Mouse (Mus musculus): ENCODE measurements around the gene Tssk3.
A peak's percentile ranks its signal among the peaks of the same experiment; 100 is the strongest.
"Not testable (repeated sequence)": the region's sequence is repeated elsewhere in the genome, so short reads cannot be mapped to it uniquely, and the experiment has no call there.

Gene Tssk3

DNA sequence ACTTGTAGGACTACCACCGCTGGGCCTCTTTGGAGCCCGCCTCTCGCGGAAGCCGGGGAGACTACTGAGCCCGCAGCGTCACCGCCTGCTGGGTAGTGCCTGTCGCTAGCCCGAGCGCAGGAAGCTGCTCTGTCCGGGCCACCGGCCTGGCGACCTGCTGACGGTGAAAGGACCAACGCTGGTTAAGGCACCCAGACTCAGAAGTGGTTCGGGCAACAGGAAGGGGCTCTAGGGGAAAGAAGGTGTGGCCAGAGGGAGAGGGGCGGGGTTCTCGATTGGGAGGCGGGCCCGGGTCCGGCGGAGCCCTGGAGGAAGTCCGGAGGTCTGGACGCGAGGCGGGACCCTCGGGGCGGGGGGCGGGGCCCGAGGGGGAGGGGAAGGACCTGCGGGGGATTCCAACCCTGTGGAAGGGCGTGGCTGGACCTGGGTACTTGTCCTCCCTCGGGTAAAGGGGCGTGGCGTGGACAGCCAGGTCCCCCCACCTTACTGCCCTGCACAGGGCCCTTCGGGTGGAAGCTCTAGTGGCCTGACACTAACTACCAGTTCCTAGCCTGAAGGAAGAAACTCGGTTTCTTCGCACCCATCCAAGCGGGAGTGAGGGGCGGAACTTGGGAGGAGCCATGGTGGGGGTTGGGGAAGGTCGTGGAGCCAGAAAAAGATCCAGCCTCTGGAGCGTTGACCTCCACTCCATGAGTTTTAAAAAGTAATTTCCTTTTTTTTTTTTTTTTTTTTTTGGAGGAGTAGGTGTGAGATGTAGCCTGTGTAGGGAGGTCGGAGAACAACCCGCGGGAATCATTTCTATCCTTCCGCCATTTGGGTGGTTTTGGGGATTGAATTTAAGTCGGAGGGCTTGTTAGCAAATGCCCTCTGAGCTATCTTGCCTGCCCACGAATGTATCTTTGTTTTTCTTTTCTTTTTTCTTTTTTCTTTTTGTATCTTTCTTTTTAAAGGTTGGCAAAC is 10.1 kb upstream of the Tssk3 start:
- DNase-seq (ENCODE audit: low spot score in 2 of 2): peak; percentile 87 to 92

DNA sequence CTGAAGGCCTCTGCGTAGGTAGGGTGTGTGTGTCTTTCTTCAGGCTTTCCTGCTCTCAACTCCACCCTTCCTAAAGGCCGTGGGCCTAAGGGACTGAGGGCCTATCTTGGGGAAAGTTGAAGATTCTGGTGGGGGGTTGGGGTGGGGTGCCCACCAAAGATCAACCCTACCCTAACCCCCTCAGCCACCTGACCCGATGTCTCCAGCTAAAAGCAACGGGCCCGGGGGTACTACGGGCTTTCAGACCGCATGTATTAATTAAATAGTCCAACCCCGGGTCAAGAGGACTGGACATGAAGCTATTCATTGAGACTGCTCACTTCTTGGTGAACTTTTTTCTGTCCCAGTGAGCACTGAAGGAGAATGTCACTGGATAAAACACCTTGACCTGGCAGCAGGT is 9.2 kb upstream of the Tssk3 start:
- DNase-seq (ENCODE audit: low spot score in 2 of 2): no peak

GRCm38 (mm10) chr4:129498941-129499340 is 8.1 kb upstream of the Tssk3 start:
- DNase-seq (ENCODE audit: low spot score in 2 of 2): no peak

DNA sequence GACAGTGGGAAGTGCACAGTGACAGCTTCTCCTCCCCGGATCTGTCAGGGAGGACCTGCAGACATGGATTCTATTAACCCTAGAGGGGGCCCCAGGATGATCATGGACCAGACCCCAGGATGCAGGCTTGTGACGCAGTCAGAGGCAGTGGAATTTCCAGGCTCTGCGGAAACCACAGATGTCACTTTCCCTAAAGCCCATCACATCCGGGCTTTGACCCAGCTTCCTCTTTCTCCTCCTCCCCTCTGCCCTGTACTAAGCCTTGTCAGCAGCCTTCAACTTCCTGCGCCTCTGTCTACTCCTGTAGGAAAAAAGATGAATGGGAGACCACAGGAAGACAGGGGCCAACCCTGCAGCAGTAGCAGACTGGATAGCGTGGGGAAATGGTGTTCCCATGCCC is 5.8 kb upstream of the Tssk3 start:
- DNase-seq (ENCODE audit: low spot score in 2 of 2): peak; percentile 36 to 43

DNA sequence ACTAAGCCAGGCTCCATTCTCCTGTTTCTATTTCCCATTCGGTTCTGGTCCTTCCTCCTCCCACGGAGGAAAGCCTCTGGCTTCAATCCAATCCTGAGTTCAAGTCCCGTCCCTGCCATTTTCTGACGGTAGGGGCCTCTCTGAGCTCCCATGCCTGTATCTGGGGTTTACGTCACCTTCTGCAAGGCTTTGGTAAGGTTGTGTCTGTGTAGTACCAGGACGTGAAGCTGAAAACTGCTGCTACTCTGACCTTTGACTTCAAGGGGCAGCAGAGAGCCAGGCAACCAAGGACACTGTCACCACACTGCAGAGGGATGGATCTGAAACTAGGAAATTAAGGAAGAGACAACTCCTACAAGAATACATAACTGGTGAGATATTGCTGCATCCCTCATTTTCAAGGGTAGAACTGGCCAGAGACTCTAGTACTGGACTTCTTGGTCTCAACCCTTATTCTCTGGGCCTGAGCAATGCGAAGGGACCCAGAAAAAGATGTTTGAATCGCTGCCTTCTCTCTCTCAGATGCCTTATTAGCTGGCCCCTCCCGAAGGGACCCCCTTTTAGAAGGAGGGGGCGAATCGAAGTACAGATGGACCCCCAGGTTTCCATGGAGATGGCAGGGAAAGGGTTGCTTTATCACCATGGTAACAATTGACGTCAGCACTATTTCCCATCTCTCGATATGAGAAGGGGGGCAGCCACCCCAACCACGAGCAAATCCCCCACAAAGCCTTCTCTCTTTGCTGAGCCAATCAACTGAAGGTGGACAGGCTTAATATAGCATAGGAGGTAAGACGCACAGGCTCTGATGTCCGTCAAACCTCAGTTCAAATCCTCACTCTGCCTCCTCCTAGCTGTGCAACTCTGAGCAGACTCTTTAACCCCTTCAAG is 5.1 kb upstream of the Tssk3 start:
- peak in 1 of 2 experiments; percentile 17 for DNase-seq (ENCODE audit: low spot score in 2 of 2)

DNA sequence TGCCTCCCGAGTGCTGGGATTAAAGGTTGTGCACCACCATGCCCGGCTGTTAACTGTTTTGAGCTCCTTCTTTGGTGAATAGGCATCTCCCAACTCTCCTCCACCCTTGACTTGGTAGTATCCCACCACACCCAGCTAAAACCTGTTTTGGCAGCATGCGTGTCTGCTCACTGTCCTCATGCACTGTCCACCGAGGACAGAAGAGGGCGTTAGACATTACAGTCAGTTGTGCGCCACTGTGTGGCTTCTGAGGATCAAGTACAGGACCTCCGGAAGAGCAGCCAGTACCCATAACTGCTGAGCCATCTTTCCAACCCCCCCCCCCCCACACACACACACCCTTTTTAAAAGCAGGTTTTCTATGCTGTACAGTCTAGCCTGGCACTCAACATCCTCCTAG is 3.9 kb upstream of the Tssk3 start:
- DNase-seq (ENCODE audit: low spot score in 2 of 2): no peak

GRCm38 (mm10) chr4:129481090-129481489 is 9.7 kb downstream of the Tssk3 start:
- DNase-seq (ENCODE audit: low spot score in 2 of 2): no peak

DNA sequence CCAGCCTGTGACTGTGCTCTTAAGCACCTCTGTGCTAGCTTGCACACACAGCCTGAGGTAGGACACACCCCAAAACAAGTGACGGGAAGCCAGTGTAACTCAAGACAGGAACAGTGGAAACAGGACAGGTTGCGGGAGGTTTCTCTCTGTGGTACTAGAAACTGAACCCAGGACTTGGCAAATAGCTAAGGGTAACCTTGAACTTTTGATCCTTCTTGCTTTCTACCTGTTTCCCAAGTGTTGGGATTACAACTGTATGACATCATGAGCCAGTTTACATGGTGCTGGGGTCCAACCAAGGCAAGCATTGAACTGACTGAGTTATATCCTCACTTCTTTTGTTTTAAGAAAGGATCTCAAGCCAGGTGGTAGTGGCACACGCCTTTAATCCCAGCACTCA is 11.0 kb downstream of the Tssk3 start:
- no peak for DNase-seq (ENCODE audit: low spot score in 2 of 2)

DNA sequence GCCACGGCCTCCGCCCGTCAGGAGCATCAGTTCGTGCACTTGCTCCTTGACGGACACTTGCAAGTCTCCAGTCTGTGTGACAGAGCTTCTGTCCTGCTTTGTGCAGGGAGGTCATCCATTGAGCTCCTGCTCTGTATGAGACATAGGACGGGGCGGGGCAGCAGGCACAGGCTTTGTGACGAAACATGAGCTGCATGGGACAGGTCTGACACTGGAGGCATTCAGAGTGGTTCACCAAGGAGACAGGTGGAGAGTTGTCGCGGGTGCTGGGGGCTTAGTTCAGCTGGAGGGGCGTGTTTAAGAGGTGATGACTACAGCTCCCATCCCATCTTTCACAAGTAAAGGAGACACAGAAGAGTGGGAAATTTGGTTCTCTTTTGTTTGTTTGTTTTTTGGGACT is 14.8 kb downstream of the Tssk3 start:
- DNase-seq (ENCODE audit: low spot score in 2 of 2): no peak

DNA sequence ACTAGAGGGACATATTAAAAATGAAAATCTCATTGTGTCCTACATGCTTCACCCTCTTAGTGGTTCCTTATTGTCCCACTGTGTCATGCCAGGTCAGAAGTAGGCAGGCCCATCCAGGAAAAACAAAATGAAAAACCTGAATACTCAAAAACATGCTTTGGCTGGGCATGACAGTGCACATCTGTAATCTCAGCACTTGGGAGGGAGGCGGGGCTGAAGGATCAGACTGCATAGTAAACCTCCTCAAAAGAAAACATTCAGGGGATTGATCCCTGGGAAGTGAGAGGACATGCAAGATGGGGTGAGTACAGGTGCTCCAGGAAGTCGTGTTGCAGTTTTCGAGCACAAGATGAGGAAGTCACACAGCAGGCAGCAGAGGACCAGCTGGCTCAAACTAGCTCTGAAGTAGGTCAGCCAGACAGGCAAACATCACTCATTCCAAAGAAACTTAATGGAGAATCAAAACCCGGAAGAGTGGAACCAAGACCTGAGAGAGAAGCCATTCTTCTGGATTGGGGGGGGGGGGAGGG is 26.5 kb downstream of the Tssk3 start:
- DNase-seq (ENCODE audit: low spot score in 2 of 2): no peak

DNA sequence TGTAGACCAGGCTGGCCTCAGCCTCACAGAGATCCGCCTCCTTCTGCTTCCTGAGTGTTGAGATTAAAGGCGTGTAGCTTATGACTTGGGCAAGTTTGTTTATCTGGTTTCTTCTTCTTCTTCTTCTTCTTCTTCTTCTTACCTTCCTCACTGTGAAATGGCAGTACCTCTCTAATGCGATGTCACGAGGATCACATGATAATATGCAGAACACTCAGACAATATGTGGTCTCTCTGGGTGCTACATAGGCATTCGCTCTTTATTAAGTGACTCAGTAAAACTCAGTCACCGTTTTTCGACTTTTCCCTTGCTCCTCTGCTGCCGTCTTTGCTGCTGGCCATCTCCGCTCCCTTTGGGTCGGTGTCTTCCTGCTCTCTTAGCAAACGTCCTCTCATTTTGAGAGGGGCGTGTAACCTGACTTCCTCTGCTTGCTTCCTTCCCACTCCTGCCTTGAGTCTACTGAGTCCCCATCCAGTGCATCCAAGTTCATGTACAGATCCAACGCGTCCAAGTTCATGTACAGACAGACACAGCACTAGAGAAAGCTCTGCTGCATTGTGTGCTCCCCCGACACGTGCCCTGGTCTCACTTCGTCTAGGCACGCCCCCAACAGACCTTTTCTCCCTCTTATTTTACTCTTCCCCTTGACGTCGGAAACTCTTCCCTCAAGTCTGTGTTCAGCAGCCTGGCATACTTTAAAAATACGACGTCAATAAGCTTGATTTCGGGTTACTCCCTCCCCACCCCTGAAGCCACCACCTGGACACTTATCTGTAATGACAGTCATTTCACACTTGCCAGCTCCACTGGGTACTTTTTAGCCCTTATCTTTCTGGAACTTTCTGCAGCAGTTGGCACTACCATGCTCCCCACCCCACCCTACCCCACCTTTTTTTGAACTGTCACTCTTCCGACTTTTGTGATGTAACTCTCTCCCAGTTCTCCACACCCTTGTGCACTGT is 27.4 kb downstream of the Tssk3 start:
- no peak for DNase-seq (ENCODE audit: low spot score in 2 of 2)

DNA sequence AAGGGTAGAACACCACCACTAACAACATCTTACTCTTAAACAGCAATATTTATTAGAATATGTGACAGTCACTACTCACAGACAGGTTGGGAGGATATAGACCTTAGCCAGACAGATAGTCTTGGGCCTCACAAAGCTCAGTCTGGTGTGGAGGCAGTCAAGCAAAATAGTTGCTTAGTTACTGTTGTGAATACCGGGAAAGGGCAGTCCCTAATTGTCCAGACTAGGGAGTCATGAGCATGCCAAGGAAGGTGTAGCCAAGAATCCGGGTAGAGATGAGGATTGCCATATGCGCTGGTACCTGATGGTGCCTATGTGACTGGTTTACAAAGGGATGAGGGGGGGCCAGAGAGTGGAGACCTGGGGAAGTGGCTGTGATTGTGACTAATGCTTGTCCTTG is 28.7 kb downstream of the Tssk3 start:
- DNase-seq (ENCODE audit: low spot score in 2 of 2): no peak

- DNase-seq (ENCODE audit: low spot score in 2 of 2): peak; percentile 100
Observed at GRCm38 (mm10) chr4:129461183-129461960, 29.4 kb downstream of the Tssk3 start, which contains the start of gene Bsdc1. Gene Bsdc1 (plus strand): TSS chr4:129461581.

GRCm38 (mm10) chr4:129460827-129461182 is 30.0 kb downstream of the Tssk3 start:
- DNase-seq (ENCODE audit: low spot score in 2 of 2): no peak

DNA sequence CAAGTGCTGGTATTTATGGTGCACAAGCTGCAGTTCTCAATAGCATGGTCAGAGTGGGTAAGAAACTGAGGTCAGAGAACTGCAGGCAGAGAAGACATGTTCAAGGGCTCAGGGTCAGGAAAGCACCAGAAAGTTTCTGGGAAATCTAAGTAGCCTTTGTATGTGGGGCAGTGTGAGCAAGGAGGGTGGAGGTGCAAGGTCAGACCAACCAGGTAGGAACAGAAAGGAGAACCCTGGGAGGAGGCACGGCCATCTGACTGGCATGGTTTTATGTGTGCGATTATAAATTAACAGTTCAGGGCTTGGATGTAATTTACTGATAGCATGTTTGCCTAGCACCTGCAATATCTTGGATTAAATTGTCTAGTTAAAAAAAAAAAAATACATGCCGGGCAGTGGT is 31.1 kb downstream of the Tssk3 start:
- DNase-seq (ENCODE audit: low spot score in 2 of 2): no peak

DNA sequence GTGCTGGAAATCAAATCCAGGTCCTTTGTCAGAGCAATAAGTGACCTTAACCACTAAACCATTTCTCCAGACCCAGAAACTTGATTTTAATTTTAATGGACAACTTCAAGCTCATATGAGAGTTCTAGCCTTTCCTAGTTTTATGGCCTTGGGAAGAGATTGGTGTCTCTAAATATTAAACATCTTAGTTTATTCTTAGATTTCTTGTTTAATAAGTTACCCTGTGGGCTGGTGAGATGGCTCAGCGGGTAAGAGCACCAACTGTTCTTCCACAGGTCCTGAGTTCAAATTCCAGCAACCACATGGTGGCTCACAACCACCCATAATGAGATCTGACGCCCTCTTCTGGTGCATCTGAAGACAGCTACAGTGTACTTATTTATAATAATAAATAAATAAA is 33.5 kb downstream of the Tssk3 start:
- DNase-seq (ENCODE audit: low spot score in 2 of 2): not testable (repeated sequence)

GRCm38 (mm10) chr4:129456126-129456525 is 34.7 kb downstream of the Tssk3 start:
- no peak for DNase-seq (ENCODE audit: low spot score in 2 of 2)

- DNase-seq (ENCODE audit: low spot score in 2 of 2): peak; percentile 61 to 62
Observed at GRCm38 (mm10) chr4:129455265-129455664, 35.6 kb downstream of the Tssk3 start.

DNA sequence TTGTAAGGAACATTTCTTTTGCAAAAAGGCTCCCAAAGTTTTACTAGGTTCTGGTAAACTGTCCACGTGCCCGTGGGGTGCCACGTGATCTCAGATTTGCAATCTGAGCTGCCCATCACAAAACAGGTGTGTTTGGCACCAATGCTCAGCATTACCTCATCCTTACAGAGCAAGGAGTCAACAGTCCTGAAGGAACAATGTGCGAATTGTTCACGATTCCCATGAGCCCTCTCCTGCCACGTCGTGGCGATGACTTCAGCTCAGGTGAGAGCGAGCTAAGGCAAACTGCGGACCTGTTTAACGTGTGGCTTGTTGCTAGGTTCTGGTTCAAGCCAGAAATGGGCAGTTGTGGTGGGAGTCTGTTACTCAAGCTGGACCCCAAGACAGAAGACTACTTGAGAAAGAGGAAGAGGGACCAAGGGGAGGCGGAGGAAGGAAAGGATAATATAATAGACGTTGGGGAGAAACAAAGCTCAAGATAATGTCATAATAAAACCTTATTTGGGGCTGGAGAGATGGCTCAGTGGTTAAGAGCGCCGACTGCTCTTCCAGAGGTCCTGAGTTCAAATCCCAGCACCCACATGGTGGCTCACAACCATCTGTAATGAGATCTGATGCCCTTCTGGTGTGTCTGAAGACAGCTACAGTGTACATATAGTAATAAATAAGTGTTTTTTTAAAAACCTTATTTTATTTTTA is 39.2 kb downstream of the Tssk3 start:
- no peak for DNase-seq (ENCODE audit: low spot score in 2 of 2)

GRCm38 (mm10) chr4:129450851-129451250 is 40.0 kb downstream of the Tssk3 start:
- no peak for DNase-seq (ENCODE audit: low spot score in 2 of 2)

All from natural killer cell, adult 2 months (primary cell).